Mouse (Mus musculus) c-Kit-positive CD71-positive TER-119-positive erythroid progenitor cells, embryonic 14.5 days (primary cell): ENCODE results near the gene Klf7.

Experiments
- DNase-seq: peaks from one replicate; pipeline ENCODE4 v3.0.0-alpha.2; 2013; ENCODE audit warnings: low spot score

The Klf7 gene

DNA sequence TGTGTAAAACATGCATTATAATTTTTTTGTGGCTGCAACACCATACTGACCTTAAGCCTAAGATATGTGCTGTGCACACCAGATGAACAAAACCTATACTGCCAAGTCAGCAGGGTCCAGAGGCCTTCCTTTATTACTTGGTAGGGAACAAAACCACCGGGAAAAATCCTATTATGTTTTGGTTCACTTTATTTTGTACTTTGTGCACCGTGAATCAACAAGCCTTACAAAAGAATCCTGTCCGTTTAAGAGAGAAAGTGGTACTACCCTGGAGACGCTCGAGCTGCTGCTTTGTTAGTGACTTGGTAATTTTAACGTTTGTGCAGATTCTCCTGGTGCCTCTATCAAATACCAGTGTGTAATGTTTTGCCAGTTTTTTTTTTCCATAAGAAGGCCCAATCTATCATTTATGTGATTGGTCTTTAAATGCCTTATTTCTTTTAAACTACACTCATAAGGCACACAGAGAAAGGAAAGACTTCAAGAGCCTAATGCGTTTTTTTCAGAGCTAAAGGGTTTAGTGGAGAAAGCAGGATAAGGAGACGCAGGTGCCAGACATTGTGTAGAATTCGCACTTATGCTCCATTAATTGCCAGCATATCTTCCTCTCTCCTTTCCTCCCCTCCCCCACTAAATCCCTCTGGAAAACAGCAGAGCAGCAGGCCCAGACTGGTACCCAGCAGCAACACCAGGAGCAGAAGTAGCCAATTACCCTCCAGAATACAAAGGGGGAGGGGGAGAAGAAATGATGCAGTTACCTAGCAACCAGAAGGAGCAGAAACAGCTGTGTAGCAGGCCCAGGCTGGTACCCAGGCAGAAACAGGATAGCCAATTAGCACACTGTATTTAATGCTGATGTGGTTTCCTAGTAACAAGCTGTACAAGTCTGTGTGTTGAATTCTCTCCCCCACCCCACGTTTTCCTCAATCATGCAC, 55.5 kb downstream of the Klf7 start:
- DNase-seq = no peak

DNA sequence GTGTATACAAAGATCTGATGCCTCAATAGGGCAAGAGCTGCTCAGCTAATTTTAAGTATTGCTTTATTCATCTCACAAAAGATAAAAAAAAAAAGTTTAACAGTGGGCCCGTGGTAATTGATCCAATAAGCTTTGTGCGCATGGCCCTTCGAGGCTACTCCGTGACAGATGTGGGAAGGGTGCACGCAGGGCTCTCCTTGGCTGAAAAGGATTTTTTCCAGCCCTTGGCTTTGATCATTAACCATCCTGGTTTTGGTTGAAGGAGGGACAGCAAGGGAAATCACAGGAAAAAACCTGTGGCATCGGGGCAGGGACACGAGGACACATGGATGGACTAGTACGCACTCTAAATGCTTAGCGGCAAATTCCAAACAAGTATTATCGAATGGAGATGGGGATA, 60.6 kb downstream of the Klf7 start:
- DNase-seq = no peak

DNA sequence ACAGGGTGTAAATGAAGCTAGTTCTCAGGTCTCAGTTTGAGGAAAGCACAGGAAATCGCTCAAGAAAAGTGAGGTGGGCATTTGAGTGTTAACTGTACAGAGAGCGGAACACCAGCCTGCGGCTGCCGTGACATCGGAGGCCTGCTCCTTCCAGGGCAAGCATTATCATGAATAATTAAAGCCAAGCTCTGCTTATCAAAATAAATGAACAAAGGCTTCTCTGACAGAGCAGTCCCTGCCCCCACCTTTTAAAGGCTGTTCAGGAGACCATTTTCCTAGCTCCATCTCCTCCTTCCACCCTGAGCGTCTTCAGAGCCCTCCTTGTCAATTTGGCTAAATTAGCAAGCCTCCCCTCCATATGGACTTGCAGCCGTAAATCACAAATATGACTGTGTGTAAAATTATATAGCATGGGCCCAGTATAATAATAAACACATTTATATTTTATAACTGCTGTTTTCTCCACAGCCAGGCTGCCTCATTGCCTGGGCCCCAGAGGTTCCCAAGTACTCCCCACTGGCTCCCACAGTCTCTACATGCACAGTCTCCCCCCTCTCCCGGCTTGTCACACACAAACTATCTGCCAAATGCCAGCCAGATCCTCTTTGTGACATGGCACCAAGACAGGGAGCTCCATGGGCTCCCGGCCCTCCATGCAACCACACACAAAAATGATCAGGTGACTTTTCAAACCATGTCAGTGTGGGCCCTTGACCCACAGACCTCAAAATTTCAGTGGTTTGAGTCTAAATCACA, 61.2 kb downstream of the Klf7 start:
- DNase-seq = no peak

DNA sequence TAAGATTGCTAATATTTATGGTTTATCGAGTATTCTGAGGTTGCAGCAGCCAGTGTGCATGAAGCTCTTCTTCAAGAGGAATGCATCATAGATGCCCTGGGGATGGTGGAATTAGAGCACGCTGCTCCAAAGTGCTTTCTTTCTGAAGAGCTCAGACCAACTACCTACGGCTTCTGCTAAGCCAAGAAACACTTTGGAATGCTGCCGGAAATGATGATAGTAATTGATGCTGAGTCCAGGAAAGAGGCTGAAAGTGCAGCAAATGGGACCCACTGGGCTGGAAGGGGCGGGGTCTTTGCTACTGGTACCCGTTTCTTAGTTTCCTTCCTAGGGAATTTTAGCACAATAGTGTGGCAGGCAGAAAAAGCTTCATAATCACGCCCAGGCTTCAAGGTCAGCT, 62.0 kb downstream of the Klf7 start:
- no peak for DNase-seq

DNA sequence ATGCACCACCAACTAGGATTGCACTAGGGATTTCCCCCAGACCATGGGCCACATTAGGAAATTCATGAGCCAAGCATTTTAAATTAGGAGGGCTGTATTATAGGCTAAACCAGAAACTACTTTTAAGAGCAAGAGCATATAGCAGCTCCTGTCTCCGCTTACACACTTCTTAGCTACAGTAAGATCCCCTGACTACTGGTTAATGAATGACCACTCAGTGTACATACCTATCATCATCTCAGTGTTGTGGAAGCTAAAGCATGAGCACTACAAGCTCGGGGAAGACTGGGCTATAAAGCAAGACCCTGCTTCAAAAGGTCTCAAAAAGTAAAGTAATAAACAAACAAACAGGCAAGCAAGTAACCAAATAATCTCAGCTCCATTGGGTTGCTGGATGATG, 65.5 kb downstream of the Klf7 start:
- no peak for DNase-seq

DNA sequence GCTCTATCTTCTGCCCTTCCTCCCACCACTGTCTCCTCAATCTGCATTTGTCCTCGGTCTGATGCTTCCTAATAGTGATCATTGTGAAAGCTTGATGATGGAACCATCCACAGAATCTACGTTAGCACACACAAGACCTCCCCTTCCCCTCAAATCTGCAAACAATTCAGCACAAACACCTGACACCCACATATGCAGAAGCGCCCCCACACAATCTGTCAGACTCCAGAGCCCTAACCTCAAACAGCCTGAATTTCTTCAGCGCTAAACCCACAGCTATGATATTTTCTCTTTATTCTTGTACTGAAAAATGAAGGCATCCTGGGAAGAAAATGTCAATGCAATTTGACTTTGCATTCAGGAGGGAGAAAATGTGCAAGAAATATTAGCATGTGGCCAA, 66.1 kb downstream of the Klf7 start:
- no peak for DNase-seq

DNA sequence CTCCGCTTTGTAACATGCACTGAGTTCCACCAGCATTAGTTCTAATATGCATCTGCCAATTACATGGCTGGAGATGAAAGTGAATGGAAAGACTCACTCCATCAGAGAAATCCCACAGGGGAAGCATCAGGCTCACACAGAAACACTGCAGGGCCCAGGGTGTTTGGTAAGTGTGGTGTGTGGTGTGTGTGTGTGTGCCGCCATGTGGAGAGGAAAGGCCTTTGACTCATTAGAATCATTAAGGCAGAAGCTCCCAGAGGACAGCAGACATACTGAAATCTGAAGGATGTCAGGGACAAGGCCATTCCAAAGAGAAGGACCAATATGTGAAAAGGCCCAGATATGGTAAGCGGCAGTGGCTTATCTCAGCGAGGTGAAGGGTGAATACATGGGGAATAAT, 66.9 kb downstream of the Klf7 start:
- DNase-seq = no peak

DNA sequence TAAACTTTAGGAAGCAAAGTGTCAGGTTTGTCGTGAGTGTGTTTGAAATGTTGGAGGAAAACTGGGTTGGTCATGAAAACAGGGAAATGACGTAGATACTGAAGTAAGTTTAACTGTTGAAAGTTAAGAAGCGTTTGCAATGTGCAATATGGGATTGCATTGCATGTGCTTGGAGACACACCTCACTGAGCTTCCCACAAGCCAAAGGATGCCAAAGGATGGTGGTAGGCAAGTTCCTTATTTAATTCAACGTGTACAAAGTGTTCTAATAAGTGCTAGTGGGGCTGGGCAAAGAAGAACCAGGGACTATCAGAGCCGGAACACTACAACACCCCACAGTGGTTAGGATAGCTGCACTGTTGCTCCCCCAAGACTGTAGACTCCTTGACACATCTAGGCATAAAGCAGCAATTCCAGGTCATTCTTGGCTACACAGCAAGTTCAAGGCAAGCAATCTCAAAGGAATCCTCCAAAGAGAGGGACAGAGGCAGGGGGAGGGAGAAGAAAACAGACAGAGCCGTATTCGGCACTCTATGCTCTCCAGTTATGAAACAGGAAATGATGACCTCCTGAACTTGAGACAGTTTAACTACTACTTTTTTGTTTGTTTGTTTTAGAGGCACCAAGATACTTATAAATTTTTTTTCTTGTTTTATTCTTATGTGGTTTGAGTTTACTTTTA, 69.9 kb downstream of the Klf7 start:
- no peak for DNase-seq

DNA sequence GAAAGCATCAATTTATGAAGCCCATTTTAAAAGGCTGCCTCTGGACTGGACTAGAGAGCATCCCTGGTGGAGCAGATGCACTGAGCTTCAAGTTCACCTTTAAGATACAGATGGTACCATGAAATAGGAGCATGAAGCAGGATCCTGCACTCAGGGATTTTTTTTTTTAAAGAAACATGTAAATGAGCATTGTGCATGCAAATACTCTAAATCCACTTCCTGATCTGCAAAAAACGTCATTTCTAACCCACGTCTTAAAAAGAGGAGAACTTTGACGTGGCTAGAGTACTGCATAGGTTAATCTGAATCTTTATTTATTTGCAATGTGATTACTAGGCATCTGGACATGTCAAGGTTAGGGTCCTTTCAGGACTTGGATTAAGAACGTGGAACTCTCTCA, 73.5 kb downstream of the Klf7 start:
- DNase-seq = no peak

DNA sequence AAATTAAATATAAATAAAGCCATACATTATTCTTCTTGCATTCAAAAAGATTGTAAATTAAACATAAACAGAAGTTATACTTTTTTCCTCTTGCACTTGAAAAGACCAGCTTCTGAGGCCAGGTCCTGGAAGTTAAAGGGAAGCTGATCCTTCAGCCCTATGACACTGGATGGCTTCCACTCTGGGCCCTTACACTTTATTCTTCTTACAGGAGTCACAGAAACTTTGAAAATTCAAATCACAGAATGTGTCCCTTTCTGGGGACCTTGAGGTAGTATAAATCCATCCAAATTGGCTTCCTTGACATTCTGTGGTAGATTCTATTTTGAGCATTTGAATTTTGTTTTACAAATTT, 75.3 kb downstream of the Klf7 start:
- DNase-seq = no peak

DNA sequence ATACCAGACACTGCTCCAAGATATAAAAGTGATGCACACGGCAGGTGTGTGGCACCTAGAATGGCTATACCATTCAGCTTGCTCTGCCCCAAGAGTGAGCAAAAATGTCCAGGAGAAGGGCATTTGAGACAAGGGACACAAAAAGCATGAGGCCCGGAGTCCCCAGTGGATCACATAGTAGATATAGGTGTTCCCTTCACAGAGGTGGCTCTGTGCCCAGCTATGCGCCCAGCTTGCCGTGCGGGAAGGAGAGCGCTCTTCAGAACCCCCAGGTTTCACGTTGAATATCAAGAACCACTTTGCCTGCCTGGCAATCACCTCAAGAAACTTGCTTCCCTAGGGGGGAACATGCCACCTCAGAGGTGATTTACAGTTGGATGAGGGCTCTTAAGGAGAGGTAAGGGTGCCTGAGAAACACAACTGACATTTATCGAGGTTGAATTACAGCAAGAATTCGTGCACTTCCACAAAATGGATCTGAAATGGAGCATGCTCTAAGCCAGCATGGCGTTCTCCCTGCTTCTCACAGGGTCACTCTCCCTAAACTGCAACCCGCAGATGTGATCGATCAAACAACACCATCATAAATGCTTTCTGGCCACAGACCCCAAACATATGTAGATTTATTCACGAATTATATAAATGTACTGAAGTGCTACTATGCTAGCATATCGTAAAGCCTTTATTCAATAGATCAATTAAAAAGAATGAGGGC, 75.8 kb downstream of the Klf7 start:
- DNase-seq = no peak

DNA sequence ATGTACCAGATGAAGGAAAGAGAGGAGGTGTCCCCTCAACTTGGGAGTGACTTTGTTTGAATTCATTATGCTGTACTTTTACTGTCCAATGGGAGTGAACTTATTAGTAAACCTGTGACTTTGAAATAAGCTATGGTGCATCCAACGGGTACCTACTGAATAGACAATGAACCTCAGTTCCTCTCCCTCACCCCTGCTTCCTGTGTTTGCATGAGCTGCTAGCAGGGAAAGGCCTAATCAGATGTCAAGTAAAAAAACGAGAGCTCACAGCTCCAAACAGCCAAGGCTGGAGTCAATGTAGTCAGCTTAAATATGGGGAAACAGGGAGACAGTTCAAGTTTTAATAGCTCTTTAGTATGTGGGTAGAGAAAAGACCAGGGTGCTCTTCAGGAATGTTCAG, 77.5 kb downstream of the Klf7 start:
- no peak for DNase-seq

DNA sequence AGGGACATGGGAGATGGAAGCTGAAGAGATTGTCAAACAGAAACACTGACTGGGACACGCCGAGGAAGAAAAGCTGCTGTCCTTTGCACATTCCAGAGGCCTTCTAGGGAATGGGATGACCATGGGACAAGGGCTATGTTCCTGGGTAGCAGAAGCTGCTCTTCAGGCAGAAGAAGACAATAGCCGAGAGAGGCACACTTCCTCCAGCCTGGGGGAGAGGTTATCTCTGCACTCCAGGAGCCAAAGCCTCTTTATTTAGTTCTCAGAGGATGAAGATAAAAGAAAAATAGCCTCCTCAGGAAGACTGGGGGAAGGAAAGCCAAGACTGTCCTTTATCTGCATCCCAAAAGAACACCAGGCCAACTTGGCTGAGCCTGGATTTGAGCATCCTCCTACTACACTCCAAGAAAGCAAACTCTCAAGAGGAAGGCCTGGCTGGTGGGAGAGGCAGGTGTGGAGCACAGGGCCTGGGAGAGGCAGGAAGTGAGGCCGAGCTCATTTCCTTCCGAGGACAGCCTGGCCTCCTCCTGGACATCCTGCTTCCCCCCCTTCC, 81.2 kb downstream of the Klf7 start:
- DNase-seq = no peak

DNA sequence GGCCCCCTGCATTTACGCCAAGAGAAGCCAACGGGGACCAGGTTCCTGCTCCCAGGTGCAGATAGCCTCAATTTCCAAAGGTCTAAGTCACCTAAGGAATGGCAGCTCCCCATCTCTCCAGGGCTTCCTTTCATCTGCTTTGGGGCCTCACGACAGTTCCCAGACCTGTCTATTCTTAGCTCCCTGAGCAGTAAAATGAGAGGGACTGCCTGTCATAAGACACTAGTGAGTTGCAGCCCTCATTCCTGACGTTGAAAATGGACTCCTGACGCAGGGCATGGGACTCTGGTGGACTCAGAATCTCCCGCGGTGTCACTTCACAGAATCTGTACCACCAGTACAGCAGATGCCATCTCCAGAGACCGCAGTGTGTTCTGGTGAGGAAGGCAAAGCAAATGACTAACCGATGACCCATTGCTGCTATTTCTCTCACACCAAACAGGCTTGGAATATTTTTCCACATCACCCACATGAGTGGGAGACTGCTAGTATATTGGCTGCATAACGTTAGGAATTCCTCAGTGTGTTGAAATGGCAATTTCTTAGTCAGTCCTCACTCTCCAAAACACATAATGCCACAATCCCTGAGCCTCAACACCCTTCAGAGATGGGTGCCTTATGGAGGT, 81.9 kb downstream of the Klf7 start:
- no peak for DNase-seq

DNA sequence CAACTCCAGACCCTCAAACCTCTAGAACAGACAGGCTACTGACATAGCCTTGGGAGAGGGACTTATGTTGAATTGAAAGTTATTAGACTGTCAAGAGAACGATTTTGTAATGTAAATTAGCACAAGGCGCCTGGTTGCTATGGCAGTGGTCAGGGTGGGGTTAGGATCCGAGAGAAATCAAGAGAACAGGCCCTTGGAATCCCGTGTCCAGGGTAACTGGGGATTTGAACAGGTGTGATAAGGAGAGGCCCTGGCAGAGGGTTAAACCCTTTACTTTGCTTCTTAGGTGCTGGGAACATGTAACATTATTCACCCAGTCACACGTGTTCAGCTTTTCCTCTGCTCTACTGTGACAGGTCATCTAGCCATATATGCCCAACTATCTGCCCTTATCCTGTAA, 83.7 kb downstream of the Klf7 start:
- no peak for DNase-seq

DNA sequence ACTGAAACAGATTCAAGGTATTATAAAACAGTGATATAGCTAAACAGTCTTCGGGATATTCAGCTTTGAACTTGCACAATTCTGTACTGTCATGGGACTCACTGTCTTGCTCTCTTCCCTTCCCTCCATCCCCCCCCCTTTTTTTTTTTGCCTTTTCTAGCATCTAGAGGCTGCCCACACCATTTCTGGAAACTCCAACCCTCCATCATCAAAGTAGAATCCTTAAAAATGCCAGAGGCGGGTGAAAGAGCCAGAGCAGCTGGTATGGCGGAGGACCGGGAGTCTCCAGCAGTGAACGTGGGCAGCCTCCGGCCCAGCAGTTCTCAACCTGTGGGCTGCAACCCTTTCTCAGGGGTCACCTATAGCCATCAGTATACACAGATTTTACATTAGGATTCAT, 84.3 kb downstream of the Klf7 start:
- DNase-seq = no peak

DNA sequence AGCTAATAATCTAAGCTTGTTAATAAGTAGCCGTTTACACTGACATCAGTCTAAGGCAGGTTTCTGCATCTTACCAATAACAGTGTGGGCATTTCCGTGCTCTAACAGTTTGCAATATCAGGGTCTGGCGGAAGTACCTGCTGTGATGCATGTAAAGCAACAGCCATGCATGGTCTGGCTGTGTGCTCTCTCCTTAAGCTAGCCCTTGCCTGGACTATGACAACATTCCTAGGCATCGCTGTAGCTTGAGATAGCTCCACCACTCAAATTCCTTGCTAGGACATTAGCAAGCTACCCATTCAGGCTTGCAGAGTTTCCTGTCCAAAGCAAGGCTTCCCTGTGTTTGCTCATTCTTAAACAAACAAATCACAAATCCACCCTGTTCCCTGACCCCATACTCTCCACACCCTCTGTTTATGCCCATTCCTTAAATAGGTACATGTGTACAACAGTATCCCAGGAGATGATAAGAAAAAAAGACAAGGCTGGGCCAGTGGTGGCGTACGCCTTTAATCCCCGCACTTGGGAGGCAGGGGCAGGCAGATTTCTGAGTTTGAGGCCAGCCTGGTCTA, 85.1 kb downstream of the Klf7 start:
- no peak for DNase-seq

DNA sequence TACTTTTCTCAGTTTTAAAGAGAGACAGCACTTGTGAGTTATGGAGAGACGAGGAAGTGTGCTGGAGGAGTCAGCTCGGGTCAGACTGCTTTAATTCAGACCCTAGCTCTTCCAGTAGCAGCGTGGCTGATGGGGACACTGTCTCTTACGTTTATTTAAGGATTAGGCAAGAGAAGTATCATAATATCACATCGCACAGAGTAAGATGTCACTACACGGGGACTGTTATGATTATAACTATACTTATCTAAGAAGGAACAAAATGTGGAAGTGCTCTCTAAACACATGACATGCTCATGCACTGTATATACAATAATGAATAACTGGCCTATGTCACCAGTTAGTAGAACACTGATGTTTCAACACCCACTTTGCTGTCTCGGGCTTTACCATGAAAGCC, 86.3 kb downstream of the Klf7 start:
- DNase-seq = no peak

DNA sequence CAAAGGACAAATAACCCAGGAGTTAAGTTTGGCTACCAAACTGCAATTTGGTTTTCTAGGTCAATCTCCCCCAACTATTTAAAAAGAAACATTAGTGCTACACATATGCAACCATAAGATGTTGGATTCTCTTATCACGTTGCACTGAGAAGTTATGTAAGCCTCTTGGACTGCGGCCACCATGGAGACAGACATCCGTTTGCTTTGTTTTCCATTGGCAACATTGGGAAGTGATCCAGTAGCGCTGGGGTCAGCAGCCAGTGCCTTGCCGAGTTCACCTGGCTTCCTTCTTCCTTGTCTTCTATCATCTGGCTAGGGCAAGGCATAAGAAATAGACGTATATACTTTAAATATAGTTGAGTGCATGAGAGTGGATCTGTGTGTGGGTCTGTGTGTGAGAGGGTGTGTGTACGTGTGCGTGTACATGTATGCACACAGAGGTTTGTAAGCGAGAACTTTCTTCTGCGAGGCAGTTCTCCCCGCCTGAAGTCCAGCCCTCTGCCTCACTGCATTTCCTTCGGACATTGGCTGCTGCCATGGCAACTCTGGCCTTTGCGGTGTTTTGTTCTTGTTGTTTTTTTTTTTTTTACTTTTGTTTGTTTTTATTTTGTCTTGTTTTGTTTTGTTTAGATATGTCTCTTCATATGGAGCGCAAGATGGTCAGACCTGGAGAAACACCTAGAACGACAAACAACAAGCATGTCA, 86.8 kb downstream of the Klf7 start:
- no peak for DNase-seq

DNA sequence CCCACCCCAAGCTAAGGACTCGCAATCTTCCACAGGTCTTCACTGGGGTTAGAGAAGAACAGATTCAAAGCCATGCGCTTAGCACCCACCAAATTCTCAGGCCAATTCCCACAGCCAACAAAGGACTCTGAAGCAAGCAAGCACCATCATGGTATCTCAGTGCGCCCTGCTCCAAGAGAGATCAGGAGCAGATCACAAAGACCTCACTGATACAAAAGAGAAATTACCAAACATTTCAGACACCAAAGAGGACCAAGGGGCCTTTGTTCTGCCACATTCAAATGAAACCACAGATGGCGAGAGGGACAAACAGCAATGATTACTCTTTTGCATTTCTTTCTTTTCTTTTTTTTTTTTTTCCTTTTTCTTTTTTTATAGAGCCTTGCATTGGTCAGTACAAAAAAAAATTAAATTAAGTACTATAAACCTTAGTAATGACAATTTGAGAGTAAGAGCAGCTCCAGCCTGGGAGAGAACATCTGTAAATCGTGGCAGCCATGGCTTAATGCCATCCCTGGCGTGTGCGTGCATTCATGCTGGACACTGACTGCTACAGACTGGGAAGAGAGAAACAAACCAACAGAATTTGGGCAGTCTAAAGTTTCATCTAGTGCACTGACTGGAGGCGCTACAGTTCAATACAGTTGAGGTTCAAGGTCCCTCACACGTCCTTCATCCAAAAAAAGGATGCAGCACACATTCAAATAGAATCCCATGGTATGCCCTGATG, 89.4 kb downstream of the Klf7 start:
- no peak for DNase-seq
